Mouse (Mus musculus) cerebellum, adult 11 months (tissue): ENCODE measurements around the gene Ccdc103.

ENCODE experiments used
- DNase-seq: peaks from one replicate; pipeline ENCODE4 v3.0.0; 2022

Gene Ccdc103

GRCm38 (mm10) chr11:102893015-102893651 lies 12.1 kb downstream of the Ccdc103 start:
- DNase-seq = peak; percentile 63

- DNase-seq = no peak
These were observed 13.7 kb downstream of the Ccdc103 start for GRCm38 (mm10) chr11:102894716-102895115.

- no peak for DNase-seq
These were observed 14.8 kb downstream of the Ccdc103 start for GRCm38 (mm10) chr11:102895779-102896178.

GRCm38 (mm10) chr11:102896641-102897040 lies 15.6 kb downstream of the Ccdc103 start:
- no peak for DNase-seq

GRCm38 (mm10) chr11:102898408-102898807 lies 17.4 kb downstream of the Ccdc103 start:
- DNase-seq = peak; percentile 72

- DNase-seq = peak; percentile 77
These were observed 19.8 kb downstream of the Ccdc103 start, which contains the start of gene Gfap for GRCm38 (mm10) chr11:102900763-102901162. Gene Gfap (minus strand): TSS chr11:102900912.

- no peak for DNase-seq
These were observed 20.2 kb downstream of the Ccdc103 start for GRCm38 (mm10) chr11:102901199-102901598.

- DNase-seq = no peak
These were observed 21.1 kb downstream of the Ccdc103 start for GRCm38 (mm10) chr11:102902107-102902506.

GRCm38 (mm10) chr11:102903654-102904053 lies 22.6 kb downstream of the Ccdc103 start:
- DNase-seq = no peak

GRCm38 (mm10) chr11:102911376-102911775 lies 30.4 kb downstream of the Ccdc103 start:
- no peak for DNase-seq

- no peak for DNase-seq
These were observed 34.4 kb downstream of the Ccdc103 start for GRCm38 (mm10) chr11:102915380-102915779.

- no peak for DNase-seq
These were observed 37.1 kb downstream of the Ccdc103 start for GRCm38 (mm10) chr11:102918077-102918476.

GRCm38 (mm10) chr11:102921491-102921890 lies 40.5 kb downstream of the Ccdc103 start:
- no peak for DNase-seq

GRCm38 (mm10) chr11:102924557-102925350 lies 43.8 kb downstream of the Ccdc103 start, which contains the start of gene Kif18b:
Gene Kif18b (minus strand): TSS chr11:102925124.
- DNase-seq = peak; percentile 89

- no peak for DNase-seq
These were observed 44.3 kb downstream of the Ccdc103 start for GRCm38 (mm10) chr11:102925351-102925717.

- no peak for DNase-seq
These were observed 49.7 kb downstream of the Ccdc103 start for GRCm38 (mm10) chr11:102930672-102931071.
